8 mouse cellular contexts compared by ENCODE assay signal in the genomic region with DNA sequence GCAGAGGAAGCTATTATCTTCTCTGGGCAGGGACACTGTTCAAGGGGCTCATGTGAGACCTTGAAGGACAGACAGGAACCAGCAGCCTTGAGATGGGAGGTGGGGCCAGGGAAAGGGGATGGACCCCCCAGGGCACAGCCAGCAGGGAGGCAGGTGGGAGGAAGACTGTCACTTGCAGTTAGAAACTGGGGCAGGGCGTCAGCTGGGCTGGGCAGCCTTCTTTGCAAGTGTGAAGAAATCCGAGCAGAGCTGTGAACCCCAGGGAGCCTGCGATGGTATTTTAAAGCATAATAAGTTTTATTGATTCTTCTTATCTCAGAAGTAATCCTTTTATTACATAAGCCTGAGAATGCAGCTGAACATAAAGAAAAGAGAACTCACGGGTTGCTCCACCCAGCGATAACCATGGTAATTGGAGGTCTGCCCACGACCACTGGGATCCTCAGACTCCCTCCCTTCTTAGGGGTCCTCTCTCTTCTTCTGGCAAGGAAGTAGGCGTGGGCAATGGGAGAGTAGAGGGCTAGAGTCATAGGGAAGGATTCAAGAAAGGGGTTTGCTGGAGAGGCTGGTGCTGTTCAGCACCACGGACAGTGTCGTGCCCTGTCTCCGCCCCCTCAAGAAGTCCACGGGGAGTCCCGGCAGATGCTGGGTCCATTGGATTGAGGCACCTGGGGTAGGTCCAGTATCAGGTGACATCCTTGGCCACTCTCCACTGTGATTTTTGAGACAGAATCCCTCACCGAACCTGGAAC.
DNase-seq lines count a peak whose midpoint lies in the region; ATAC-seq and TF ChIP-seq lines count a peak whose summit lies in the region.

No protein-coding gene starts in this region.

- no peak for ATAC-seq in kidney, postnatal 0 days (replicated peaks; ENCODE audit: low FRiP score, low read depth)
- ATAC-seq in intestine, embryonic 16.5 days: peak; percentile 78
- ATAC-seq in megakaryocyte, adult 5-6 weeks (ENCODE audit: poor library complexity, severe bottlenecking): no peak
- ATAC-seq in forebrain, postnatal 0 days: no peak; the same call in 1 of the 2 replicates

- no peaks in the 10 kb centered on the region for H3K4me1 ChIP-seq in kidney, postnatal 0 days (replicated peaks; ENCODE audit: insufficient read depth, low read length)
- peaks cover 4% of the 10 kb centered on the region; the same call in 1 of the 2 replicates for H3K4me1 ChIP-seq in intestine, embryonic 16.5 days (ENCODE audit: control insufficient read depth, insufficient read depth, low read length)
- peaks cover 10% of the 10 kb centered on the region; the same call in 1 of the 2 replicates for H3K4me1 ChIP-seq in forebrain, postnatal 0 days (ENCODE audit: insufficient read depth)

- no peaks in the 10 kb centered on the region for H3K9me3 ChIP-seq in kidney, postnatal 0 days (replicated peaks; ENCODE audit: low read length)
- H3K9me3 ChIP-seq in intestine, embryonic 16.5 days (ENCODE audit: control insufficient read depth, low read length): no peaks in the 10 kb centered on the region
- no peaks in the 10 kb centered on the region for H3K9me3 ChIP-seq in forebrain, postnatal 0 days (ENCODE audit: low read length)

- H3K36me3 ChIP-seq in kidney, postnatal 0 days (ENCODE audit: insufficient read depth, low read length): no peaks in the 10 kb centered on the region
- no peaks in the 10 kb centered on the region for H3K36me3 ChIP-seq in intestine, embryonic 16.5 days (ENCODE audit: control insufficient read depth, insufficient read depth, low read length)
- H3K36me3 ChIP-seq in forebrain, postnatal 0 days (ENCODE audit: insufficient read depth): no peaks in the 10 kb centered on the region

- no peak overlapping the region for H3K4me2 ChIP-seq in kidney, postnatal 0 days (ENCODE audit: low read length)
- H3K4me2 ChIP-seq in intestine, embryonic 16.5 days (ENCODE audit: low read depth, low read length): no peak overlapping the region
- no peak overlapping the region for H3K4me2 ChIP-seq in forebrain, postnatal 0 days (ENCODE audit: low read depth)

- no peak overlapping the region for H3K27ac ChIP-seq in kidney, postnatal 0 days
- H3K27ac ChIP-seq in intestine, embryonic 16.5 days (ENCODE audit: low read length): no peak overlapping the region
- H3K27ac ChIP-seq in forebrain, postnatal 0 days (ENCODE audit: low read depth, low read length): no peak overlapping the region

- H3K27me3 ChIP-seq in kidney, postnatal 0 days (ENCODE audit: insufficient read depth, low read length): no peaks in the 10 kb centered on the region
- peaks cover 10% of the 10 kb centered on the region for H3K27me3 ChIP-seq in intestine, embryonic 16.5 days (replicated peaks; ENCODE audit: control insufficient read depth, insufficient read depth, low read length)
- no peaks in the 10 kb centered on the region for H3K27me3 ChIP-seq in forebrain, postnatal 0 days (ENCODE audit: insufficient read depth, low read length)

- DNase-seq in kidney, postnatal 0 days (ENCODE audit: low spot score): peak; percentile 52
- no peak for DNase-seq in kidney, adult 9 months
- DNase-seq in A20 (ENCODE audit: low read depth, low spot score) (peak; percentile 22), NIH3T3 (ENCODE audit: low read depth) (peak; percentile 55)
- no peak for DNase-seq in gastrocnemius, postnatal 10 days
- no peak for DNase-seq in forebrain, postnatal 0 days

- 6% methylated on average over 13 of the region's 13 CpGs for WGBS in kidney, postnatal 0 days
- 5% methylated on average over 13 of the region's 13 CpGs for WGBS in intestine, embryonic 16.5 days
- WGBS in forebrain, postnatal 0 days: 8% methylated on average over 13 of the region's 13 CpGs

- H3K9ac ChIP-seq in kidney, postnatal 0 days (ENCODE audit: low read depth, low read length): no peak overlapping the region
- no peak overlapping the region for H3K9ac ChIP-seq in intestine, embryonic 16.5 days (ENCODE audit: low read depth, low read length)
- no peak overlapping the region for H3K9ac ChIP-seq in forebrain, postnatal 0 days

- H3K4me3 ChIP-seq in kidney, postnatal 0 days (replicated peaks; ENCODE audit: low read depth, low read length): no peak overlapping the region
- no peak overlapping the region for H3K4me3 ChIP-seq in intestine, embryonic 16.5 days (ENCODE audit: low read length)
- no peak overlapping the region for H3K4me3 ChIP-seq in forebrain, postnatal 0 days (ENCODE audit: low read depth, low read length)

- no peak for TF ChIP-seq CTCF in kidney, postnatal 0 days (IDR thresholded peaks at IDR 0.05; ENCODE audit: low read depth)
- TF ChIP-seq CTCF in forebrain, postnatal 0 days (IDR thresholded peaks at IDR 0.05; ENCODE audit: low read depth): no peak

Comparison
In these comparisons a context has a peak if more than half of its experiments do, and no peak if none do; other contexts are left out.
1. DNase-seq: peak in kidney, postnatal 0 days (single experiment), A20 (single experiment) and NIH3T3 (single experiment); none in kidney, adult 9 months (single experiment), gastrocnemius, postnatal 10 days (single experiment) and forebrain, postnatal 0 days (single experiment).